Mouse (Mus musculus) heart, postnatal 0 days (tissue): ENCODE measurements around the gene Agpat3. TPM values are rescaled to one million over a fixed set of nuclear protein-coding genes. Genes with fewer than 3 reads are reported as not detected.

Experiments used
- ATAC-seq: fragments of 200-750 bp; cut with Nextera tagmentation; 2 replicates; pipeline ENCODE4 v1.8.0; 2017; ENCODE audit warnings: low read depth, moderate number of reproducible peaks, moderate library complexity; ENCODE audit not compliant: insufficient read depth
- DNase-seq: peaks from one replicate; pipeline ENCODE4 v3.0.0-alpha.2; 2016; ENCODE audit warnings: low spot score
- H3K27ac ChIP-seq: fragments of 300-500 bp; sonication (generic); 2 replicates; pipeline ENCODE4 v1.5.1; 2014; ENCODE audit warnings: low read depth, mild to moderate bottlenecking
- H3K27me3 ChIP-seq: fragments of 300-500 bp; sonication (generic); 2 replicates; pipeline ENCODE4 v1.6.1; 2014; ENCODE audit warnings: low read length, mixed read lengths; ENCODE audit not compliant: control insufficient read depth, insufficient read depth
- H3K36me3 ChIP-seq: fragments of 300-500 bp; sonication (generic); replicated peaks from 2 replicates; pipeline ENCODE4 v1.6.1; 2014; ENCODE audit warnings: low read length, mixed read lengths; ENCODE audit not compliant: control insufficient read depth, insufficient read depth
- H3K4me1 ChIP-seq: fragments of 300-500 bp; sonication (generic); 2 replicates; pipeline ENCODE4 v1.6.1; 2014; ENCODE audit warnings: antibody characterized with exemption; ENCODE audit not compliant: control insufficient read depth, insufficient read depth
- H3K4me2 ChIP-seq: fragments of 300-500 bp; sonication (generic); 2 replicates; pipeline ENCODE4 v1.6.1; 2014; ENCODE audit warnings: low read depth, mild to moderate bottlenecking, low read length, moderate library complexity
- H3K4me3 ChIP-seq: fragments of 300-500 bp; sonication (generic); 2 replicates; pipeline ENCODE4 v1.5.1; 2014; ENCODE audit warnings: low read depth, low read length
- H3K9ac ChIP-seq: fragments of 300-500 bp; sonication (generic); replicated peaks from 2 replicates; pipeline ENCODE4 v1.6.1; 2014; ENCODE audit warnings: low read depth, low read length, mixed read lengths
- H3K9me3 ChIP-seq: fragments of 300-500 bp; sonication (generic); replicated peaks from 2 replicates; pipeline ENCODE4 v1.6.1; 2016; ENCODE audit warnings: low read length; ENCODE audit not compliant: control insufficient read depth
- CTCF ChIP-seq: IDR thresholded peaks from 2 replicates; pipeline ENCODE4 v1.5.1; 2016; ENCODE audit warnings: antibody characterized with exemption, control low read depth, low read depth
- EP300 ChIP-seq: IDR thresholded peaks from 2 replicates; pipeline ENCODE4 v1.6.1; 2016; ENCODE audit warnings: antibody characterized with exemption, low read depth
- WGBS: fragments of 180-500 bp; shearing (Covaris S2); extraction: QIAGEN DNeasy Blood & Tissue Kit; methylation state at CpG from one replicate; pipeline ENCODE4 v1.1.7; 2014; 5-methylcytosine and 5-hydroxymethylcytosine counted together
- polyA plus RNA-seq: library from polyadenylated mRNA; unstranded; fragments of >200 nt; fragmentation: Nextera tagmentation; extraction: Ambion mirVana; gene quantifications from 2 replicates; pipeline ENCODE4 v1.2.1, GENCODE M21; 2015
- total RNA-seq: library from RNA; depleted of rRNA; stranded (reverse); fragments of >200 nt; gene quantifications from 2 replicates; pipeline ENCODE4 v1.2.3, GENCODE M21; 2014; ENCODE audit warnings: low replicate concordance

Agpat3 gene
- total and polyA plus RNA-seq, 2 experiments from 2014 or later, result 164 to 182 TPM

DNA sequence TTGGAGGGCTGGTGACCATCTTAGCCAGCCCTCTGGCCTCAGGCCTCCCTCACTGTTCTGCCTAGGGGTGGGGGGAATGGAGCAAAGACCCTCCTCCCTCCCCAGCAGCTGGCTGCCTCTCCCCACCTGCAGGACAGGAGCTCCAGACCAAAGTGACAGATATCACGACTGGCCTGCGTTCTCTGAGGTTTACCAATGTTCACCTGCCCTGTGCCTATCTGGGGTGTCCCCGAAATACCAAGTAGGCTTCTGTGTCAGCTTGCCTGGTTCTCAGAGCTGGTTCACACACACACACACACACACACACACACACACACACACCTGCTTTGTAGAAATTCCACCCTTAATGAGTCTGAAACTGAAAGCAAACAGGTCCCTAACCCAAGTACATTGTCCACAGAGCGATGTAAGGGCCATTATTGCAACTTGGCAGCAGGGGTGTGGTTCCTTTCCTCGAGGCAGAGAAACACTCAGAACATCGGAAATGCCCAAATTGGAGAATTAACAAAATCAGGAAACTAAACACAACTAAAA, 94.1 kb downstream of the Agpat3 start:
- H3K27me3 ChIP-seq, result no peaks in the 10 kb centered on the region
- 76% methylated on average over 6 of the region's 6 CpGs for WGBS
- no peak for ATAC-seq

DNA sequence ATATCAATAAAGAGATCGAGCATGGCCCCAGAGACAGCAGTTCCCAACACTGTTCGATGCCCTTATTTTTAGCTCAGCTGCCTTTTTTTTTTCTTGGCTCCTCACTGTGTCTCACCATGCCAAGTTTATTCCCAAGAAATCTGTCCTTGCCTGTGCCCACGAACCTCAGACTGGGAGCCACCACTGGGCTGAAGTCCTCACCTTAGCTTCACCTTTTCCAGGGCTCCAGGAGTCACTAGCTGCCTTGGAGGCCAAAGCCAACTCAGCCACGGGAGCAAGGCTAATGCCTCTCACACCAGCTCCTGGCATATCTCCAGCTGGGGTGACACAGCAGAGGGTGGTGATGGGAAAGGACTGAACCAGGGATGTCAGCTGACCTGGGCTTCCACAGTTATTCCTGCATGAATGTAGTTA, 96.6 kb downstream of the Agpat3 start:
- ATAC-seq, result peak; percentile 64
- peak; percentile 35 for DNase-seq
- H3K9me3 ChIP-seq, result no peaks in the 10 kb centered on the region
- no peak overlapping the region for H3K4me3 ChIP-seq
- TF ChIP-seq EP300, result no peak
- TF ChIP-seq CTCF, result no peak
- no peaks in the 10 kb centered on the region for H3K27me3 ChIP-seq
- peaks cover 7% of the 10 kb centered on the region for H3K4me1 ChIP-seq
- peak overlapping the region; percentile 44; the same call in 1 of the 2 replicates for H3K27ac ChIP-seq
- no peaks in the 10 kb centered on the region for H3K36me3 ChIP-seq
- no peak overlapping the region for H3K9ac ChIP-seq
- no peak overlapping the region for H3K4me2 ChIP-seq
- 19% methylated on average over 4 of the region's 4 CpGs for WGBS

More for the DNA sequence above, 94.1 kb downstream of the Agpat3 start:
- Histone ChIP-seq H3K4me1 (peaks cover 7% of the 10 kb centered on the region), H3K4me2 (no peak overlapping the region), H3K9ac (no peak overlapping the region), H3K4me3 (no peak overlapping the region), H3K27ac (no peak overlapping the region), H3K36me3 (no peaks in the 10 kb centered on the region), H3K9me3 (no peaks in the 10 kb centered on the region)
- TF ChIP-seq EP300 (no peak), CTCF (no peak)
- no peak for DNase-seq

DNA sequence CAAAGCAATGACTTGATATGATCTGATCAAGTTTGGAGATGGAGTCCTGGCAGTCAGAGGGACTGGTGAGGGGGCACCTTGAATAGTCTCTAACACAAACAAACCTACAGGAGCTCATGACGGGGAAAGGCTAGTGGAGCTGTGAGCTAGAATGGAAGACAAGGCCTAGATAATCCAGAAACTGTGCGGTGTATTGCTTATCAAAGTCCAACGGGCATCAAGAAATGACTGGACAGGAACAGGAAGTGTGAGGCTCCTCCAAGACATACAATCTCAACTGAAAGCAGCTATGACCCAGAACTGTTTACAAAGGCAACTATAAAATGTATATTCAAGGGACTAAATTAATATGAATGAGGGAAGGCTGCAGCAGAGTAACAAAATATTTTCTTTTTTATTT, 105.1 kb downstream of the Agpat3 start:
- Histone ChIP-seq H3K27me3 (no peaks in the 10 kb centered on the region), H3K9ac (no peak overlapping the region), H3K4me2 (no peak overlapping the region), H3K9me3 (no peaks in the 10 kb centered on the region), H3K4me3 (no peak overlapping the region), H3K36me3 (no peaks in the 10 kb centered on the region), H3K4me1 (peaks cover 12% of the 10 kb centered on the region; the same call in 1 of the 2 replicates), H3K27ac (no peak overlapping the region)
- TF ChIP-seq CTCF (no peak), EP300 (no peak)
- WGBS, result 69% methylated on average over 3 of the region's 3 CpGs
- ATAC-seq, result no peak
- no peak for DNase-seq

DNA sequence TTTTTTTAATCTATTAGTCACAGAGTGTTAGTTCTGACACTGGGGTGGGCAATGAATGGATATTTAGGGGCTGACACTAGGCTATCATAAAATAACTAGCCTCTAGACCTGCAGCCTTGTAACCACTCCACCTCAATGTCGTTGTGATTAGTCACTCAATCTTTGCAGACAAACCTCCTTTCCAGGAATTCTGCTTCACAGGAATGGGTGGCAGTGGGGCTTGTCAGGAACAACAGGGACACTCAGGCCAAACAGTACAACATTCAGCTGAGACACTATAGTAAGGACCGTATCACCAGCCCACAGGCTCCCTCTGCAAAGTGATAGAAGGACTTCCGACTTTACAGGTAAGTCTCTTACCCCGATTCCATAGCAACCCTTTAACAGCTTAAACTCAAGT, 105.6 kb downstream of the Agpat3 start:
- WGBS, result 71% methylated on average over 4 of the region's 4 CpGs
- peaks cover 12% of the 10 kb centered on the region; the same call in 1 of the 2 replicates for H3K4me1 ChIP-seq
- no peak overlapping the region for H3K9ac ChIP-seq
- ATAC-seq (no peak), DNase-seq (no peak)
- no peak overlapping the region for H3K4me2 ChIP-seq
- H3K36me3 ChIP-seq, result no peaks in the 10 kb centered on the region
- no peak overlapping the region for H3K4me3 ChIP-seq
- no peaks in the 10 kb centered on the region for H3K9me3 ChIP-seq
- H3K27ac ChIP-seq, result no peak overlapping the region
- H3K27me3 ChIP-seq, result no peaks in the 10 kb centered on the region
- TF ChIP-seq EP300 (no peak), CTCF (no peak)

DNA sequence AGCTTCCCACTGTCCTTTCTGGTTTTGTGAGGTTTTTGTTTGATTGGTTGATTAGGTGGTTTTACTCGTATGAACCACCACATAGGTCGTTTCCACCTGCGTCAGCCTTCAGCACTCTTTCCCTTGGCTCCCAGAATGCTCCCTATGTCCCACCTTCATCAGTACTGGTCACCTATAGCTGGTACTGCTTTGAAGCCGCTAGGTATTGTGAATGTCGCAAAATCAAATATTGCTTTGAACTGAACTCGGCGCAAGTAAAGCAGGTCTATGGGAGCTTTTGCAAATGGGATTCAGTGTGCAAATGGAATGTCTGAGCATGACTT, 107.1 kb downstream of the Agpat3 start:
- whole genome bisulfite sequencing, result 17% methylated on average over 7 of the region's 7 CpGs
- peaks cover 12% of the 10 kb centered on the region; the same call in 1 of the 2 replicates for H3K4me1 ChIP-seq
- H3K4me3 ChIP-seq, result peak overlapping the region; percentile 81
- H3K4me2 ChIP-seq, result peak overlapping the region; percentile 95
- DNase-seq (no peak), ATAC-seq (peak; percentile 5; the same call in 1 of the 2 replicates)
- TF ChIP-seq CTCF, result no peak
- TF ChIP-seq EP300, result no peak
- H3K27ac ChIP-seq, result peak overlapping the region; percentile 63; the same call in 1 of the 2 replicates
- H3K9ac ChIP-seq, result peak overlapping the region; percentile 80
- H3K9me3 ChIP-seq, result no peaks in the 10 kb centered on the region
- H3K27me3 ChIP-seq, result no peaks in the 10 kb centered on the region
- no peaks in the 10 kb centered on the region for H3K36me3 ChIP-seq
